In genomic region chr6:119218591-119218990, GRCm38 (mm10) we compare ENCODE assay signal across 15 mouse cellular contexts. TPM values are rescaled to one million over a fixed set of nuclear protein-coding genes. Genes with fewer than 3 reads are reported as not detected.
"Had no signal": no experiment of that assay in that cellular context is flagged by ENCODE, and none has a peak within 500 bp of the region (broad histone marks: within the 10 kb centered on the region; RNA-seq: fewer than 3 reads in every experiment).

No protein-coding gene starts in this region.

- H3K4me1 ChIP-seq: liver, embryonic 13.5 days had no signal

- DNase-seq: kidney, adult 8-10 months; kidney, postnatal 14 days; kidney, postnatal 4 days; liver, embryonic 13.5 days; lung, adult 2 months; lung, postnatal 14 days; midbrain, embryonic 14.5 days; right cerebral cortex, postnatal 25 days; thymus, adult 18-20 months had no signal

- H3K4me3 ChIP-seq: kidney, embryonic 15.5 days; liver, embryonic 13.5 days had no signal

- H3K9me3 ChIP-seq: kidney, embryonic 15.5 days; liver, embryonic 13.5 days had no signal

- H3K27ac ChIP-seq: kidney, embryonic 15.5 days; liver, embryonic 13.5 days; stomach, postnatal 0 days had no signal

- H3K27me3 ChIP-seq: kidney, embryonic 15.5 days; liver, embryonic 13.5 days had no signal

RNA-seq across cellular contexts. Expression of gene Cacna2d4, which starts 17.7 kb away (rescaled TPM):
- polyA plus RNA-seq: intestine, embryonic 14.5 days; liver, adult 2 months; liver, embryonic 13.5 days; lung, embryonic 16.5 days had no signal

RNA-seq across cellular contexts. Expression of gene Cacna1c, which starts 22.4 kb away (rescaled TPM):
- total RNA-seq: megakaryocyte progenitor cell, adult 5-6 weeks had no signal
